Mouse (Mus musculus): ENCODE measurements around the gene Retreg3. TPM values are rescaled to one million over a fixed set of nuclear protein-coding genes. Genes with fewer than 3 reads are reported as not detected.
A peak's percentile ranks its signal among the peaks of the same experiment; 100 is the strongest.
"Not testable (repeated sequence)": the region's sequence is repeated elsewhere in the genome, so short reads cannot be mapped to it uniquely, and the experiment has no call there.

Gene Retreg3
- polyA plus RNA-seq, 1 experiment from 2014 or later, result 14.0 TPM

GRCm38 (mm10) chr11:101130056-101130756, 10.5 kb upstream of the Retreg3 start:
- no peak for ATAC-seq
- no peaks in the 10 kb centered on the region for H3K27me3 ChIP-seq (replicated peaks; ENCODE audit: control insufficient read depth, insufficient read depth, low read length)
- peaks cover 17% of the 10 kb centered on the region for H3K36me3 ChIP-seq (ENCODE audit: control insufficient read depth, insufficient read depth, low read length)
- 56% methylated on average over 18 of the region's 18 CpGs for WGBS
- no peak overlapping the region for H3K9ac ChIP-seq (ENCODE audit: low read length)
- H3K4me3 ChIP-seq (ENCODE audit: low read depth, low read length), result no peak overlapping the region
- H3K4me2 ChIP-seq (ENCODE audit: low read length), result no peak overlapping the region
- no peaks in the 10 kb centered on the region for H3K9me3 ChIP-seq (replicated peaks; ENCODE audit: control insufficient read depth, low read length)
- no peak for DNase-seq (ENCODE audit: low spot score)
- no peak overlapping the region for H3K27ac ChIP-seq (ENCODE audit: low read depth, low read length)
- H3K4me1 ChIP-seq (ENCODE audit: control insufficient read depth, insufficient read depth, low read length), result no peaks in the 10 kb centered on the region

DNA sequence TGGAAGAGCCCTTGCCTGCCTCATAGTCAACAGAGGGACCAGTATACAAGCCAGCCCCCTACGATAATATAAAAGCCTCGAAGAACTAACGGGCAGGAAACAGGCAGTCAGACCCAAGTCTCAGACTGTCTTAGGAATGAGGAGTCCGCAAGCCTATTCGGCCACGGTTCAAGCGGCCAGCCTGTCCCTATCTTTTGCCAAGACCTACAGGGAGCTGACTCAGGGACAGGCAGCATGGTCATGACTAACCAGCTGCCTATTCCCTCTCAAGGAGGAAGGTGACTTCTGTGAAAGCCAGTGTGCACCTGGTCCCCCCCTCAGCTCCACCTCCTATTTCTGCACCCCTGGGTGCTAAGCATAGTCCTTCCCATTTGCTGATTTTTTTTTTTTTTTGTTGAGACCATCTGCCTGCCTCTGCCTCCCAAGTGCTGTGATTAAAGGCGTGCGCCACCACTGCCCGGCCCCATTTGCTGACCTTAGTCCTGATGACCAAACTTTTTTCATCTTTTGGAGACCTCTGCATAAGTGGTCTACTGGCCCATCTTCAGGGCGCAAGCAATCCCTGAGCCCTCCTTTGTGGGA, 9.4 kb upstream of the Retreg3 start:
- H3K4me3 ChIP-seq (ENCODE audit: low read depth, low read length), result no peak overlapping the region
- H3K27ac ChIP-seq (ENCODE audit: low read depth, low read length), result no peak overlapping the region
- H3K36me3 ChIP-seq (ENCODE audit: control insufficient read depth, insufficient read depth, low read length), result peaks cover 23% of the 10 kb centered on the region
- no peak overlapping the region for H3K4me2 ChIP-seq (ENCODE audit: low read length)
- ATAC-seq (no peak), DNase-seq (ENCODE audit: low spot score) (no peak)
- H3K27me3 ChIP-seq (replicated peaks; ENCODE audit: control insufficient read depth, insufficient read depth, low read length), result no peaks in the 10 kb centered on the region
- H3K9me3 ChIP-seq (replicated peaks; ENCODE audit: control insufficient read depth, low read length), result no peaks in the 10 kb centered on the region
- 84% methylated on average over 11 of the region's 11 CpGs for WGBS
- no peaks in the 10 kb centered on the region for H3K4me1 ChIP-seq (ENCODE audit: control insufficient read depth, insufficient read depth, low read length)
- H3K9ac ChIP-seq (ENCODE audit: low read length), result no peak overlapping the region

- H3K4me3 ChIP-seq (ENCODE audit: low read depth, low read length), result no peak overlapping the region
- DNase-seq (ENCODE audit: low spot score) (no peak), ATAC-seq (no peak)
- WGBS, result 83% methylated on average over 1 of the region's 1 CpGs
- peaks cover 40% of the 10 kb centered on the region for H3K36me3 ChIP-seq (ENCODE audit: control insufficient read depth, insufficient read depth, low read length)
- H3K4me1 ChIP-seq (ENCODE audit: control insufficient read depth, insufficient read depth, low read length), result no peaks in the 10 kb centered on the region
- H3K4me2 ChIP-seq (ENCODE audit: low read length), result no peak overlapping the region
- no peak overlapping the region for H3K27ac ChIP-seq (ENCODE audit: low read depth, low read length)
- no peak overlapping the region for H3K9ac ChIP-seq (ENCODE audit: low read length)
- H3K27me3 ChIP-seq (replicated peaks; ENCODE audit: control insufficient read depth, insufficient read depth, low read length), result no peaks in the 10 kb centered on the region
- H3K9me3 ChIP-seq (replicated peaks; ENCODE audit: control insufficient read depth, low read length), result no peaks in the 10 kb centered on the region
These were observed 7.4 kb upstream of the Retreg3 start for GRCm38 (mm10) chr11:101127075-101127474.

DNA sequence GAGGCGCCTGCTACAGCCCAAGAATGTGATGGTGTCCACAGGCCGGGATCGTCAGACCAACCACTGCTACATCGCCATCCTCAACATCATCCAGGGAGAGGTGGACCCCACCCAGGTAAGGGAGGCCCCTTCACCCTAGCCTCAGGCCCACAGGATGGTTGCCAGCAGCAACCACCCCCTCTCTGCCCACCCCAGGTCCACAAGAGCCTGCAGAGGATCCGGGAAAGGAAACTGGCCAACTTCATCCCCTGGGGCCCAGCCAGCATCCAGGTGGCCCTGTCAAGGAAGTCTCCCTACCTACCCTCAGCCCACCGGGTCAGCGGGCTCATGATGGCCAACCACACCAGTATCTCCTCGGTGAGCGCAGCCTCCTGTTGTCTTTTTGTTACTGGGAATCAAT, 5.3 kb upstream of the Retreg3 start:
- H3K27ac ChIP-seq (ENCODE audit: low read depth, low read length); H3K4me1 ChIP-seq (ENCODE audit: control insufficient read depth, insufficient read depth, low read length); ATAC-seq; H3K4me3 ChIP-seq (ENCODE audit: low read depth, low read length); H3K9me3 ChIP-seq (replicated peaks; ENCODE audit: control insufficient read depth, low read length); H3K9ac ChIP-seq (ENCODE audit: low read length); DNase-seq (ENCODE audit: low spot score); H3K27me3 ChIP-seq (replicated peaks; ENCODE audit: control insufficient read depth, insufficient read depth, low read length); H3K4me2 ChIP-seq (ENCODE audit: low read length): not testable (repeated sequence)
- peaks cover 40% of the 10 kb centered on the region for H3K36me3 ChIP-seq (ENCODE audit: control insufficient read depth, insufficient read depth, low read length)
- 95% methylated on average over 7 of the region's 9 CpGs for WGBS

DNA sequence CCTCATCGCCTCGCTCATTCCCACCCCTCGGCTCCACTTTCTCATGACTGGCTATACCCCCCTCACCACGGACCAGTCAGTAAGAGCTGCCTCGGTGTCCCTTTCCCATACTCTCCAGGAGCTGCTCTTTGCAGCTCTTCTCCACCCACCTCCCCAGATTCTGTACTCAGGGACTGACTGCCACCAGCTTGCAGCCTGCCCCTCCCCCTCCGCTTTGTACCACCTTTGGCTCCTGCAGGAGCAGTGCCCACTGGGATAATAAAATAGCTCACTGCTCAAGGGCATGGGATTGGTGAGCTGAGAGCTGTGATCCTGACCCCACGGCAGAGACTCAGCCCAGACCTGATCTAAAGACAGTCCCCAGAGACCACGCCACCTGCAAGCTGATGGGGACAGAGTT, 4.8 kb upstream of the Retreg3 start:
- ATAC-seq; H3K27ac ChIP-seq (ENCODE audit: low read depth, low read length); H3K27me3 ChIP-seq (replicated peaks; ENCODE audit: control insufficient read depth, insufficient read depth, low read length); H3K9ac ChIP-seq (ENCODE audit: low read length); H3K4me3 ChIP-seq (ENCODE audit: low read depth, low read length); H3K4me1 ChIP-seq (ENCODE audit: control insufficient read depth, insufficient read depth, low read length); DNase-seq (ENCODE audit: low spot score); H3K4me2 ChIP-seq (ENCODE audit: low read length); H3K9me3 ChIP-seq (replicated peaks; ENCODE audit: control insufficient read depth, low read length): not testable (repeated sequence)
- peaks cover 40% of the 10 kb centered on the region for H3K36me3 ChIP-seq (ENCODE audit: control insufficient read depth, insufficient read depth, low read length)
- 98% methylated on average over 8 of the region's 8 CpGs for WGBS

DNA sequence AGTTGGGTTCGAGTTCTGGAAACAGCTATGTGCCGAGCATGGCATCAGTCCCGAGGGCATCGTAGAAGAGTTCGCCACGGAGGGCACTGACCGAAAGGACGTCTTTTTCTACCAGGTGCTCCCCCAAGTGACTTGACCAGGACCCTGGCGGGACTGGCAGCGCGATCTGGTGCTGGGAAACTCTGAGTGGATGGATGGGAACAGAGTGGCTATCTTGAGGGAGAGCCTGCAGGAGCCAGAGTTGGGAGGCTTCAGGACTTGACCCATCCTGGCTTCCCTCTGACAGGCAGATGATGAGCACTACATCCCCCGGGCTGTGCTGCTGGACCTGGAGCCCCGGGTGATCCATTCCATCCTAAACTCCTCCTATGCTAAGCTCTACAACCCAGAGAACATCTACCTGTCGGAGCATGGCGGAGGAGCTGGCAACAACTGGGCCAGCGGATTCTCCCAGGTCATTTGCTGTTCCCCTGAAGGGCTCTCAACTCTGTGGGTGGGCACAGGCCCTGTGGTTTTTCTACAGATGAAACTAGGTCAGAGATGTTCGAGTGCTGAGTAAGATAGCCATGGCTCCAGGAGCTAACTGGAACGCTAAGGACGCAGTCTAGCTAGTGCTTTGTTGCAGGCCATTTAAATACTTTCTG, 974 bp upstream of the Retreg3 start:
- peaks cover 21% of the 10 kb centered on the region for H3K4me1 ChIP-seq (ENCODE audit: control insufficient read depth, insufficient read depth, low read length)
- ATAC-seq (no peak), DNase-seq (ENCODE audit: low spot score) (no peak)
- H3K4me3 ChIP-seq (ENCODE audit: low read depth, low read length), result peak overlapping the region; percentile 88
- peaks cover 37% of the 10 kb centered on the region for H3K36me3 ChIP-seq (ENCODE audit: control insufficient read depth, insufficient read depth, low read length)
- WGBS, result 21% methylated on average over 19 of the region's 19 CpGs
- peak overlapping the region; percentile 85 for H3K4me2 ChIP-seq (ENCODE audit: low read length)
- no peaks in the 10 kb centered on the region for H3K9me3 ChIP-seq (replicated peaks; ENCODE audit: control insufficient read depth, low read length)
- H3K9ac ChIP-seq (ENCODE audit: low read length), result peak overlapping the region; percentile 92
- peak overlapping the region; percentile 92 for H3K27ac ChIP-seq (ENCODE audit: low read depth, low read length)
- no peaks in the 10 kb centered on the region for H3K27me3 ChIP-seq (replicated peaks; ENCODE audit: control insufficient read depth, insufficient read depth, low read length)

GRCm38 (mm10) chr11:101119131-101119760, 447 bp downstream of the Retreg3 start:
- Histone ChIP-seq H3K4me1 (ENCODE audit: control insufficient read depth, insufficient read depth, low read length) (peaks cover 25% of the 10 kb centered on the region), H3K4me3 (ENCODE audit: low read depth, low read length) (peak overlapping the region; percentile 88), H3K27me3 (replicated peaks; ENCODE audit: control insufficient read depth, insufficient read depth, low read length) (no peaks in the 10 kb centered on the region), H3K27ac (ENCODE audit: low read depth, low read length) (peak overlapping the region; percentile 85), H3K9ac (ENCODE audit: low read length) (peak overlapping the region; percentile 96), H3K4me2 (ENCODE audit: low read length) (peak overlapping the region; percentile 96), H3K36me3 (ENCODE audit: control insufficient read depth, insufficient read depth, low read length) (peaks cover 25% of the 10 kb centered on the region; the same call in 1 of the 2 replicates), H3K9me3 (replicated peaks; ENCODE audit: control insufficient read depth, low read length) (no peaks in the 10 kb centered on the region)
- DNase-seq (ENCODE audit: low spot score) (no peak), ATAC-seq (peak; percentile 76)
- under 1% methylated on average over 39 of the region's 39 CpGs for WGBS

- no peaks in the 10 kb centered on the region for H3K27me3 ChIP-seq (replicated peaks; ENCODE audit: control insufficient read depth, insufficient read depth, low read length)
- DNase-seq (ENCODE audit: low spot score) (no peak), ATAC-seq (no peak)
- peak overlapping the region; percentile 96 for H3K9ac ChIP-seq (ENCODE audit: low read length)
- peaks cover 17% of the 10 kb centered on the region; the same call in 1 of the 2 replicates for H3K36me3 ChIP-seq (ENCODE audit: control insufficient read depth, insufficient read depth, low read length)
- 64% methylated on average over 4 of the region's 4 CpGs for WGBS
- no peaks in the 10 kb centered on the region for H3K9me3 ChIP-seq (replicated peaks; ENCODE audit: control insufficient read depth, low read length)
- H3K4me3 ChIP-seq (ENCODE audit: low read depth, low read length), result peak overlapping the region; percentile 88
- peak overlapping the region; percentile 96 for H3K4me2 ChIP-seq (ENCODE audit: low read length)
- H3K4me1 ChIP-seq (ENCODE audit: control insufficient read depth, insufficient read depth, low read length), result peaks cover 25% of the 10 kb centered on the region
- H3K27ac ChIP-seq (ENCODE audit: low read depth, low read length), result no peak overlapping the region
These were observed 1.6 kb downstream of the Retreg3 start for GRCm38 (mm10) chr11:101118105-101118504.

Data from forebrain, embryonic 14.5 days (tissue).